Mouse (Mus musculus) MEL (cell line): ENCODE measurements around the gene Cdk15. TPM values are rescaled to one million over a fixed set of nuclear protein-coding genes. Genes with fewer than 3 reads are reported as not detected.

ENCODE experiments used
- DNase-seq: peaks from one replicate; pipeline ENCODE4 v3.0.0; 2011; ENCODE audit warnings: low read depth, low spot score
- H3K27ac ChIP-seq: 2 replicates; pipeline ENCODE4 v1.5.1; 2012; ENCODE audit warnings: low read depth, mild to moderate bottlenecking, control low read depth, low read length, moderate library complexity; ENCODE audit not compliant: control insufficient read depth
- H3K27me3 ChIP-seq, 2 experiments: fragments of 150-350 bp in 1 of 2; sonication (generic) in 1 of 2; 2 replicates each; pipeline ENCODE4 v1.6.1; 2012; ENCODE audit warnings: low read length in 2 of 2, mild to moderate bottlenecking in 2 of 2, improper control_type of control experiment in 1 of 2, moderate library complexity in 1 of 2; ENCODE audit not compliant: insufficient read depth in 2 of 2, control insufficient read depth in 1 of 2
- H3K36me3 ChIP-seq, 2 experiments: 2 replicates each; pipeline ENCODE4 v1.6.1; 2012 to 2014; ENCODE audit warnings: low read length in 2 of 2, improper control_type of control experiment in 1 of 2, inconsistent platforms in 1 of 2, mild to moderate bottlenecking in 1 of 2; ENCODE audit not compliant: insufficient read depth in 2 of 2, control insufficient read depth in 1 of 2
- H3K4me1 ChIP-seq, 2 experiments: fragments of 150-350 bp in 1 of 2; sonication (generic) in 1 of 2; 2 replicates each; pipeline ENCODE4 v1.6.1; 2012; ENCODE audit warnings: low read length in 2 of 2, improper control_type of control experiment in 1 of 2, mild to moderate bottlenecking in 1 of 2; ENCODE audit not compliant: insufficient read depth in 2 of 2, control insufficient read depth in 1 of 2
- H3K4me3 ChIP-seq, 2 experiments: fragments of 150-350 bp in 1 of 2; sonication (generic) in 1 of 2; 2 replicates each; pipeline ENCODE4 v1.5.1; 2012; ENCODE audit warnings: low read depth in 2 of 2, low read length in 2 of 2, mild to moderate bottlenecking in 2 of 2, moderate library complexity in 2 of 2, control low read depth in 1 of 2, improper control_type of control experiment in 1 of 2; ENCODE audit not compliant: control insufficient read depth in 1 of 2, insufficient read depth in 1 of 2
- H3K79me2 ChIP-seq: 2 replicates; pipeline ENCODE4 v1.6.1; 2012; ENCODE audit warnings: mild to moderate bottlenecking, low read length, moderate library complexity; ENCODE audit not compliant: control insufficient read depth, poor library complexity, insufficient read depth
- H3K9ac ChIP-seq: 2 replicates; pipeline ENCODE4 v1.6.1; 2012; ENCODE audit warnings: low read depth, mild to moderate bottlenecking, control low read depth, low read length, moderate library complexity; ENCODE audit not compliant: control insufficient read depth, poor library complexity, severe bottlenecking
- H3K9me3 ChIP-seq: fragments of 150-350 bp; sonication (generic); replicated peaks from 2 replicates; pipeline ENCODE4 v1.6.1; 2012; ENCODE audit warnings: mild to moderate bottlenecking, low read length, improper control_type of control experiment, moderate library complexity; ENCODE audit not compliant: insufficient read depth
- BHLHE40 ChIP-seq: IDR thresholded peaks from 2 replicates; pipeline ENCODE4 v1.6.1; 2012; ENCODE audit warnings: low read depth, mild to moderate bottlenecking, inconsistent platforms, low read length, improper control_type of control experiment, borderline replicate concordance
- CHD2 ChIP-seq: IDR thresholded peaks from 2 replicates; pipeline ENCODE4 v1.6.1; 2011; ENCODE audit warnings: low read length, improper control_type of control experiment
- CTCF ChIP-seq, 3 experiments: IDR thresholded peaks in 2 of 3; conservative IDR thresholded peaks in 1 of 3; 2 replicates each; pipeline ENCODE4 v1.5.1; 2011 to 2012; ENCODE audit warnings: low read length in 3 of 3, low read depth in 2 of 3, mild to moderate bottlenecking in 2 of 3, improper control_type of control experiment in 1 of 3, inconsistent platforms in 1 of 3, mixed read lengths in 1 of 3, moderate library complexity in 1 of 3; ENCODE audit not compliant: control insufficient read depth in 1 of 3, insufficient read depth in 1 of 3, poor library complexity in 1 of 3, severe bottlenecking in 1 of 3
- E2F4 ChIP-seq: IDR thresholded peaks from 2 replicates; pipeline ENCODE4 v1.6.1; 2011; ENCODE audit warnings: low read depth, low read length, improper control_type of control experiment, borderline replicate concordance
- HCFC1 ChIP-seq: IDR thresholded peaks from 2 replicates; pipeline ENCODE4 v1.6.1; 2012; ENCODE audit warnings: low read depth, mild to moderate bottlenecking, inconsistent platforms, low read length, improper control_type of control experiment, moderate library complexity
- MAX ChIP-seq: IDR thresholded peaks from 2 replicates; pipeline ENCODE4 v1.6.1; 2011; ENCODE audit warnings: low read length, improper control_type of control experiment
- MAZ ChIP-seq: IDR thresholded peaks from 2 replicates; pipeline ENCODE4 v1.6.1; 2012; ENCODE audit warnings: low read depth, mild to moderate bottlenecking, inconsistent platforms, low read length, improper control_type of control experiment
- MEF2A ChIP-seq: IDR thresholded peaks from 2 replicates; pipeline ENCODE4 v1.6.1; 2014; ENCODE audit warnings: low read depth, mild to moderate bottlenecking, inconsistent platforms, low read length, improper control_type of control experiment; ENCODE audit not compliant: poor library complexity, insufficient replicate concordance, severe bottlenecking; ENCODE audit errors: extremely low read depth
- MXI1 ChIP-seq: IDR thresholded peaks from 2 replicates; pipeline ENCODE4 v1.6.1; 2011; ENCODE audit warnings: mild to moderate bottlenecking, low read depth, low read length, improper control_type of control experiment
- MYC ChIP-seq: IDR thresholded peaks from 2 replicates; pipeline ENCODE4 v1.6.1; 2011; ENCODE audit warnings: low read depth, mild to moderate bottlenecking, low read length, improper control_type of control experiment, moderate library complexity
- NELFE ChIP-seq: IDR thresholded peaks from 2 replicates; pipeline ENCODE4 v1.6.1; 2011; ENCODE audit warnings: low read depth, low read length, improper control_type of control experiment
- POLR2A ChIP-seq, 2 experiments: IDR thresholded peaks; 2 replicates each; pipeline ENCODE4 v1.6.1; 2011 to 2012; ENCODE audit warnings: low read length in 2 of 2, mild to moderate bottlenecking in 2 of 2, control low read depth in 1 of 2, improper control_type of control experiment in 1 of 2, low read depth in 1 of 2, moderate library complexity in 1 of 2; ENCODE audit not compliant: control insufficient read depth in 1 of 2, insufficient read depth in 1 of 2, poor library complexity in 1 of 2
- POLR2AphosphoS2 ChIP-seq: IDR thresholded peaks from 2 replicates; pipeline ENCODE4 v1.6.1; 2011; ENCODE audit warnings: low read length, improper control_type of control experiment
- POLR2AphosphoS5 ChIP-seq: IDR thresholded peaks from 2 replicates; pipeline ENCODE4 v1.6.1; 2012; ENCODE audit warnings: low read depth, borderline replicate concordance, mild to moderate bottlenecking, inconsistent platforms, low read length, moderate library complexity, mixed read lengths
- RAD21 ChIP-seq: IDR thresholded peaks from 2 replicates; pipeline ENCODE4 v1.6.1; 2011; ENCODE audit warnings: mild to moderate bottlenecking, low read depth, low read length, improper control_type of control experiment
- RCOR1 ChIP-seq: IDR thresholded peaks from 2 replicates; pipeline ENCODE4 v1.6.1; 2012; ENCODE audit warnings: low read depth, mild to moderate bottlenecking, inconsistent platforms, low read length, improper control_type of control experiment
- SMC3 ChIP-seq: IDR thresholded peaks from 2 replicates; pipeline ENCODE4 v1.6.1; 2011; ENCODE audit warnings: low read depth, low read length, improper control_type of control experiment
- TAL1 ChIP-seq: IDR thresholded peaks from 2 replicates; pipeline ENCODE4 v1.6.1; 2012; ENCODE audit warnings: mild to moderate bottlenecking, inconsistent platforms, low read length, moderate library complexity, mixed read lengths
- TCF12 ChIP-seq: IDR thresholded peaks from 2 replicates; pipeline ENCODE4 v1.6.1; 2014; ENCODE audit warnings: low read depth, mild to moderate bottlenecking, inconsistent platforms, low read length, improper control_type of control experiment, moderate library complexity
- UBTF ChIP-seq: IDR thresholded peaks from 2 replicates; pipeline ENCODE4 v1.6.1; 2012; ENCODE audit warnings: low read depth, mild to moderate bottlenecking, inconsistent platforms, low read length, improper control_type of control experiment, moderate library complexity, borderline replicate concordance; ENCODE audit not compliant: insufficient read depth
- USF1 ChIP-seq: IDR thresholded peaks from 2 replicates; pipeline ENCODE4 v1.6.1; 2014; ENCODE audit warnings: low read depth, mild to moderate bottlenecking, inconsistent platforms, low read length, improper control_type of control experiment, moderate library complexity
- USF2 ChIP-seq, 2 experiments: IDR thresholded peaks; 2 replicates each; pipeline ENCODE4 v1.6.1; 2011 to 2012; ENCODE audit warnings: improper control_type of control experiment in 2 of 2, low read length in 2 of 2, borderline replicate concordance in 1 of 2, inconsistent platforms in 1 of 2, low read depth in 1 of 2, mild to moderate bottlenecking in 1 of 2; ENCODE audit not compliant: insufficient read depth in 1 of 2
- ZKSCAN1 ChIP-seq: IDR thresholded peaks from 2 replicates; pipeline ENCODE4 v1.6.1; 2012; ENCODE audit warnings: low read depth, mild to moderate bottlenecking, inconsistent platforms, low read length, improper control_type of control experiment, moderate library complexity
- ZMIZ1 ChIP-seq: IDR thresholded peaks from 2 replicates; pipeline ENCODE4 v1.6.1; 2012; ENCODE audit warnings: low read depth, mild to moderate bottlenecking, inconsistent platforms, low read length, improper control_type of control experiment, moderate library complexity
- polyA plus RNA-seq, 2 experiments: library from polyadenylated mRNA; stranded (reverse) in 1 of 2; unstranded in 1 of 2; fragments of >175 nt in 1 of 2; fragments of >200 nt in 1 of 2; gene quantifications; 2 replicates each; pipeline versions ENCODE4 v1.2.1 to v1.2.4; 2012; ENCODE audit warnings: low replicate concordance in 2 of 2, low read depth in 1 of 2; ENCODE audit not compliant: insufficient read length in 2 of 2, insufficient read depth in 1 of 2, missing spikeins in 1 of 2
- total RNA-seq: library from RNA; depleted of rRNA; stranded (reverse); fragments of 300-350 nt; gene quantifications from 2 replicates; pipeline ENCODE4 v1.2.3, GENCODE M21; 2012

Gene Cdk15
- total and polyA plus RNA-seq, 3 experiments: not detected

GRCm38 (mm10) chr1:59326854-59327395 is 70.2 kb downstream of the Cdk15 start:
- no peak overlapping the region for H3K9ac ChIP-seq
- TF ChIP-seq UBTF (no peak), ZMIZ1 (no peak), ZKSCAN1 (no peak), POLR2AphosphoS2 (no peak), USF1 (no peak), SMC3 (no peak), POLR2AphosphoS5 (no peak), HCFC1 (no peak), CHD2 (no peak), POLR2A (IDR thresholded peaks at IDR 0.05; ENCODE audit: control insufficient read depth in 1 of 2, insufficient read depth in 1 of 2, low read depth in 1 of 2, low read length in 2 of 2, poor library complexity in 1 of 2) (no peak), MXI1 (no peak), MAZ (no peak), MYC (no peak), CTCF (IDR thresholded peaks at IDR 0.05 in 2 of 3, conservative IDR thresholded peaks at IDR 0.05 in 1 of 3; ENCODE audit: control insufficient read depth in 1 of 3, insufficient read depth in 1 of 3, low read depth in 2 of 3, low read length in 3 of 3, poor library complexity in 1 of 3, severe bottlenecking in 1 of 3) (no peak), TAL1 (no peak), NELFE (no peak), RAD21 (no peak), USF2 (IDR thresholded peaks at IDR 0.05; ENCODE audit: borderline replicate concordance in 1 of 2, insufficient read depth in 1 of 2, low read depth in 1 of 2, low read length in 2 of 2) (no peak), E2F4 (no peak), RCOR1 (no peak)
- TF ChIP-seq, all 39 proteins: peak for 0
- Histone ChIP-seq H3K27me3 (peaks cover 10 to 16% of the 10 kb centered on the region in 2 experiments), H3K4me1 (no peaks in the 10 kb centered on the region), H3K27ac (no peak overlapping the region), H3K4me3 (no peak overlapping the region), H3K79me2 (no peaks in the 10 kb centered on the region), H3K36me3 (no peaks in the 10 kb centered on the region), H3K9me3 (no peaks in the 10 kb centered on the region)
- DNase-seq: no peak

DNA sequence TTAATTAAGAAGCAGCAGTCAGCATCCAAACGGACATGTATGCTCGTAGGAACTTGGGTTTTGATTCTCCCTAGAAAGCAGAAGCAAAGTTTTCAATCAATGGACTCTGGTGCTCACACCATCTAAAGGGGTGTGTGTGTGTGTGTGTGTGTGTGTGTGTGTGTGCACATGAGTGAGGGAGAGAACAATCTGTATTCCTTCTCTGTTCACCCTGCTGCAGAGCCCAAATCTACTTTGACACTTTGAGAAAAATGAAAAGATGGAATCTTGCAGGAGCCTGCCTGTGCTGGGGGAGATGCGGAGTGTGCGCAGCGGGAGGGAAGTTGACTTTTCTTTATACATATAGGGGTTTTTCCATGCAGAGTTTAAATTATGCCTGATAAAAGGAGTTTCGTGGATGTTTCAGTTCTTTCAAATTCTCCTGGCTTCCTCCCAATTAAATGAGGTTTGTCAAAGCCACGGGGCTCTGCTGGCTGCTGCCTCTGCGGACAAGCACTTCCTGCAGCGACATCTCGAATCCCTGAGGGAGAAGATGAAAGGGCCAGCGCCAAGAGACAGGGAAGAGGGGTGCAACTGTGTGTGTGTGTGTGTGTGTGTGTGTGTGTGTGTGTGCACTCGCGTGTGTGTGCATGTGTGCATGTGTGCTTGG is 76.2 kb downstream of the Cdk15 start:
- peaks cover 6 to 18% of the 10 kb centered on the region in 2 experiments; a peak in 3 of 4 replicates for H3K27me3 ChIP-seq
- TF ChIP-seq MAX: no peak
- no peak for TF ChIP-seq MEF2A
- no peak for TF ChIP-seq TCF12
- TF ChIP-seq USF1: no peak
- no peak for TF ChIP-seq MYC
- no peak for TF ChIP-seq UBTF
- no peak for TF ChIP-seq BHLHE40
- no peak for TF ChIP-seq SMC3
- no peak for TF ChIP-seq HCFC1
- DNase-seq: no peak

More for the DNA sequence above, 76.2 kb downstream of the Cdk15 start:
- Histone ChIP-seq H3K36me3 (no peaks in the 10 kb centered on the region), H3K4me1 (no peaks in the 10 kb centered on the region), H3K9me3 (no peaks in the 10 kb centered on the region), H3K9ac (no peak overlapping the region), H3K4me3 (no peak overlapping the region), H3K79me2 (no peaks in the 10 kb centered on the region), H3K27ac (no peak overlapping the region)
